18 mouse cellular contexts compared by ENCODE assay signal in the genomic region with DNA sequence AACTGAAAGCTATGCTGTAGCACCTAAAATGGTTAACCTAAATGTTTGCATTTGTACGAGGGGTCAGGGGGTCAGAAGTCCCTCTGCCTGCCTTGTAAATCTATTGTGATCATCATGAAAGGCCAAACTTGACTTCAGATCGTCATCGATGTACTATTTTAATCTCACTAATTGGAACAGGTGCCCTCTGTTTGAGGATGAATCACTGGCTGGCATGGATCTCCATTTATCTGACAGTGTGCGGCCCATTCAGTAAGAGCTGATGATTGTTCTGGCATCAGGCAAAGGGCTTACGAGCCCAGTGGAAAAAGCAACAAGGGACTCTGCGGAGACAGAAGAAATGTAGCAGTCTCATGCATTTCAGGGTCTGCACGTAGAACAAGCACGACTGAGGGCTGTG.
A peak's percentile ranks its signal among the peaks of the same experiment; 100 is the strongest.
DNase-seq lines count a peak whose midpoint lies in the region; TF ChIP-seq lines count a peak whose summit lies in the region.
"Had no signal": no experiment of that assay in that cellular context is flagged by ENCODE, and none has a peak within 500 bp of the region (broad histone marks: within the 10 kb centered on the region; RNA-seq: fewer than 3 reads in every experiment).

No protein-coding gene starts in this region.

- H3K79me2 ChIP-seq in myocyte (ENCODE audit: control insufficient read depth, insufficient read depth): peaks cover 68% of the 10 kb centered on the region

- DNase-seq in cerebellum, postnatal 10 days: peak; percentile 27 to 42
- DNase-seq in cerebellum, adult 8-10 months: no peak
- peak; percentile 43 to 51 for DNase-seq in layer of hippocampus, adult 8-10 months (ENCODE audit: low spot score in 2 of 2)
- no peak for DNase-seq in layer of hippocampus, adult 9-10 months (ENCODE audit: low spot score)
- peak; percentile 85 for DNase-seq in Muller cell, postnatal 12 days (ENCODE audit: inconsistent ontology term)
- no peak for DNase-seq in spleen, adult 12 weeks (ENCODE audit: low spot score)
- DNase-seq: gastrocnemius, postnatal 25 days; kidney, postnatal 4 days; lung, postnatal 4 days; right cerebral cortex, adult 18-20 months had no signal

- no peak overlapping the region for H3K4me3 ChIP-seq in myocyte
- H3K4me3 ChIP-seq: embryonic facial prominence, embryonic 10.5 days; forebrain, embryonic 12.5 days; kidney, embryonic 15.5 days; limb, embryonic 13.5 days; lung, embryonic 15.5 days; midbrain, embryonic 10.5 days; neural tube, embryonic 12.5 days had no signal

- H3K36me3 ChIP-seq in myocyte (ENCODE audit: control insufficient read depth, insufficient read depth): no peaks in the 10 kb centered on the region
- H3K36me3 ChIP-seq: embryonic facial prominence, embryonic 10.5 days; forebrain, embryonic 12.5 days; kidney, embryonic 15.5 days; limb, embryonic 13.5 days; lung, embryonic 15.5 days; midbrain, embryonic 10.5 days; neural tube, embryonic 12.5 days had no signal

- no peak for TF ChIP-seq POLR2A in myocyte (IDR thresholded peaks at IDR 0.05; ENCODE audit: insufficient read length, low read depth)

- H3K27me3 ChIP-seq in myocyte (ENCODE audit: control insufficient read depth, insufficient read depth, insufficient read length): no peaks in the 10 kb centered on the region
- H3K27me3 ChIP-seq: forebrain, embryonic 12.5 days; kidney, embryonic 15.5 days; limb, embryonic 13.5 days; lung, embryonic 15.5 days; neural tube, embryonic 12.5 days had no signal

- no peak overlapping the region for H3ac ChIP-seq in myocyte (ENCODE audit: control insufficient read depth, insufficient read length)

- peak overlapping the region; percentile 43 for H3K4me2 ChIP-seq in myocyte (ENCODE audit: low read depth)
- H3K4me2 ChIP-seq: forebrain, embryonic 12.5 days; kidney, embryonic 15.5 days; limb, embryonic 13.5 days; lung, embryonic 15.5 days; neural tube, embryonic 12.5 days had no signal

TF ChIP-seq in myocyte, 11 proteins besides CTCF, POLR2A, EP300 and RAD21:
- TF ChIP-seq MAX (IDR thresholded peaks at IDR 0.05; ENCODE audit: low read depth) (no peak), TCF12 (IDR thresholded peaks at IDR 0.05; ENCODE audit: insufficient read depth, poor library complexity, severe bottlenecking) (peak; percentile 14), REST (IDR thresholded peaks at IDR 0.05; ENCODE audit: insufficient read depth, insufficient read length) (no peak), E2F4 (IDR thresholded peaks at IDR 0.05; ENCODE audit: insufficient read depth) (no peak), POLR2AphosphoS2 (IDR thresholded peaks at IDR 0.05; ENCODE audit: insufficient read length, low read depth) (no peak), SRF (IDR thresholded peaks at IDR 0.05; ENCODE audit: control insufficient read depth, insufficient read length, low read depth) (no peak), MYOD1 (IDR thresholded peaks at IDR 0.05; ENCODE audit: control insufficient read depth in 1 of 3, insufficient read length in 2 of 3, low read depth in 2 of 3) (peak in 1 of 3 experiments; percentile 48), CEBPB (IDR thresholded peaks at IDR 0.05; ENCODE audit: insufficient read depth, poor library complexity, severe bottlenecking) (no peak), MYOG (IDR thresholded peaks at IDR 0.05; ENCODE audit: control insufficient read depth in 1 of 3, insufficient read depth in 1 of 3, insufficient read length in 2 of 3, low read depth in 2 of 3) (peak in 1 of 3 experiments; percentile 20), USF1 (IDR thresholded peaks at IDR 0.05; ENCODE audit: low read depth) (no peak), TCF3 (IDR thresholded peaks at IDR 0.05; ENCODE audit: insufficient read length, low read depth) (no peak)

Comparison
In these comparisons a context has a peak if more than half of its experiments do, and no peak if none do; other contexts are left out.
1. DNase-seq: peak in cerebellum, postnatal 10 days (2 of 2), layer of hippocampus, adult 8-10 months (2 of 2) and Muller cell, postnatal 12 days (single experiment); none in cerebellum, adult 8-10 months (single experiment), layer of hippocampus, adult 9-10 months (single experiment) and spleen, adult 12 weeks (single experiment).